ENCODE assay signal across 27 mouse cellular contexts in the genomic region with DNA sequence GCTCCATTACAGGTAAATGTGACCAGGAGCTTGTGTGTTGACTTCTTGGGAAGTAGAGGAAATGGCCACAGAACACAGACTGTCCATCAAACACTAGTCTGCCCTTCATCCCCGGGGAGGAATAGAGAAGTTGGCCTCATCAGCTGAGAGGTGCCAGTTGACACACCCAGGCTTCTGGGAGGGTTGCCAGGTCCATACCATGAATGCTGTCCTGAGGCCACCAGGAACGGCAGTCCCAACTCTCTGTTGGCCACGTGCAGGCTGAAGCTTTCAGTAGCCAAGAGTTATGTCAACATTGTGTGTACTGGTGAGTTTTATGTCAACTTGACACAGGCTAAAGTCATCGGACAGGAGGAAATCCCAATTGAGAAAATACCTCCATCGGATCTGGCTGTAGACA. TPM values are rescaled to one million over a fixed set of nuclear protein-coding genes. Genes with fewer than 3 reads are reported as not detected.
A peak's percentile ranks its signal among the peaks of the same experiment; 100 is the strongest.
DNase-seq lines count a peak whose midpoint lies in the region; TF ChIP-seq lines count a peak whose summit lies in the region.
"Had no signal": no experiment of that assay in that cellular context is flagged by ENCODE, and none has a peak within 500 bp of the region (broad histone marks: within the 10 kb centered on the region; RNA-seq: fewer than 3 reads in every experiment).

No protein-coding gene starts in this region.

- H3K36me3 ChIP-seq in C2C12 (ENCODE audit: control insufficient read depth, insufficient read depth), result no peaks in the 10 kb centered on the region
- H3K36me3 ChIP-seq: hindbrain, embryonic 13.5 days; kidney, embryonic 15.5 days; liver, embryonic 13.5 days had no signal

- DNase-seq in kidney, postnatal 25 days, result peak; percentile 33 to 59
- DNase-seq in kidney, adult 9 months, result no peak
- peak; percentile 18 to 51 for DNase-seq in lung, adult 18-20 months
- DNase-seq in lung, postnatal 25 days (ENCODE audit: low spot score), result no peak
- DNase-seq in large intestine, adult 2 months (ENCODE audit: low read depth, low spot score), result peak; percentile 37
- DNase-seq in layer of hippocampus, adult 9-11 months, result no peak
- DNase-seq in T-cell, adult 2 months (ENCODE audit: low spot score), result no peak
- DNase-seq: adrenal gland, adult 8-10 months; B cell, adult 2 months; cerebellum, adult 2 months; gastrocnemius, adult 2 months; gastrocnemius, postnatal 36 days; heart, adult 2 months; heart, postnatal 36 days; kidney, postnatal 36 days; layer of hippocampus, postnatal 36 days; liver, embryonic 13.5 days; midbrain, embryonic 14.5 days; retina, postnatal 1 day; right cerebral cortex, postnatal 14 days; spleen, adult 18-20 months; thymus, adult 2 months; thymus, postnatal 4 days had no signal

- H3ac ChIP-seq in C2C12 (ENCODE audit: control insufficient read depth, insufficient read length, low read depth), result no peak overlapping the region

- H3K79me2 ChIP-seq in C2C12 (ENCODE audit: control insufficient read depth, insufficient read depth), result no peaks in the 10 kb centered on the region

- H3K4me3 ChIP-seq in C2C12 (ENCODE audit: insufficient read depth, poor library complexity, severe bottlenecking), result no peak overlapping the region
- H3K4me3 ChIP-seq: erythroblast, embryonic 14.5 days; gastrocnemius, adult 2 months; heart, adult 2 months; hindbrain, embryonic 13.5 days; kidney, embryonic 15.5 days; liver, embryonic 13.5 days had no signal

- no peaks in the 10 kb centered on the region for H3K79me3 ChIP-seq in C2C12 (ENCODE audit: low read depth)

- peaks cover 36% of the 10 kb centered on the region for H3K27me3 ChIP-seq in C2C12 (ENCODE audit: control insufficient read depth, insufficient read depth, insufficient read length)
- H3K27me3 ChIP-seq: kidney, embryonic 15.5 days had no signal

- WGBS in large intestine, adult 2 months, result 23% methylated on average over 5 of the region's 5 CpGs

- TF ChIP-seq CTCF in C2C12 (IDR thresholded peaks at IDR 0.05; ENCODE audit: control insufficient read depth, insufficient read depth, insufficient read length), result no peak

TF ChIP-seq in C2C12, 6 proteins besides CTCF, POLR2A, EP300 and RAD21:
- TF ChIP-seq MAX (IDR thresholded peaks at IDR 0.05) (peak; percentile 17), USF1 (IDR thresholded peaks at IDR 0.05; ENCODE audit: low read depth) (peak; percentile 13), MYOG (IDR thresholded peaks at IDR 0.05; ENCODE audit: control insufficient read depth, extremely low read depth, insufficient read length) (no peak)
TF ChIP-seq in C2C12: peak in this region for 2.

RNA-seq across cellular contexts. Expression of a gene that starts 9.6 kb away (rescaled TPM):
- 0.12 TPM for polyA plus RNA-seq in C2C12 (2012; fragmentation: generic; extraction: Trizol)
- polyA plus RNA-seq in large intestine, adult 2 months (2012; rRNA removed), result 0.51 and 5.1 TPM in 2 replicates
- polyA plus RNA-seq: erythroblast, embryonic 14.5 days had no signal

RNA-seq across cellular contexts. Expression of a gene that starts 59.9 kb away (rescaled TPM):
- polyA plus RNA-seq in C2C12 (2012; fragmentation: generic; extraction: Trizol), result 66.1 TPM
- 58.7 and 66.7 TPM in 2 replicates for polyA plus RNA-seq in large intestine, adult 2 months (2012; rRNA removed)

RNA-seq across cellular contexts. Expression of a gene that starts 60.0 kb away (rescaled TPM):
- 0.89 TPM for polyA plus RNA-seq in C2C12 (2012; fragmentation: generic; extraction: Trizol)
- 1.7 and 3.1 TPM in 2 replicates for polyA plus RNA-seq in large intestine, adult 2 months (2012; rRNA removed)
- polyA plus RNA-seq: erythroblast, embryonic 14.5 days had no signal

Comparison
In these comparisons a context has a peak if more than half of its experiments do, and no peak if none do; other contexts are left out.
1. DNase-seq: peak in kidney, postnatal 25 days (2 of 2), lung, adult 18-20 months (2 of 2) and large intestine, adult 2 months (single experiment); none in kidney, adult 9 months (single experiment), lung, postnatal 25 days (single experiment), layer of hippocampus, adult 9-11 months (single experiment) and T-cell, adult 2 months (single experiment).